Mouse (Mus musculus) adrenal gland, postnatal 10 days (tissue): ENCODE measurements around the gene Larp6. TPM values are rescaled to one million over a fixed set of nuclear protein-coding genes. Genes with fewer than 3 reads are reported as not detected.

Experiments used
- DNase-seq: peaks from one replicate; pipeline ENCODE4 v3.0.0; 2021; ENCODE audit warnings: mixed read lengths
- total RNA-seq, 2 experiments: library from RNA; stranded (reverse); gene quantifications; 2 replicates each; pipeline ENCODE4 v1.2.3; 2021

The Larp6 gene
- total RNA-seq, 2 experiments from 2014 or later = 2.3 to 2.6 TPM

DNA sequence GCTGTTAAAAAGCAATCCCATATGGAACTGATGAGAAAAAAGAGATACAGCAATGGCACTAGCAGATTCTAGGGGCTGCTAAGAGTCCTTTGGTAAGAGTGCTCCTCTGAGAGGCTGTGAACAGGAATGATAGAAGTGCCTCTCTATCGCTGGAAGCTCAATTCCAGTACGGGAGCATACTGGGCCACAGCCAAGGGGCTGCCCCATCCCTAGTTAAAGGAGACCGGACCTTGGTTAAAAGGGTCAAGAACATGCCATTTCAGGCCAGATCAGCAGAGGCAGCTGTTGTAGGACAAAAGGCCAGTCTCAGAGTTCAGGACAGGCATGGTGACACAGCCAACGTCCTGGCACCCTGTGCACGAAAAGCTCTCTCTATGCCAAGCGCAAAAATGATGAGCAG, 1.4 kb downstream of the Larp6 start:
- DNase-seq = peak; percentile 16

DNA sequence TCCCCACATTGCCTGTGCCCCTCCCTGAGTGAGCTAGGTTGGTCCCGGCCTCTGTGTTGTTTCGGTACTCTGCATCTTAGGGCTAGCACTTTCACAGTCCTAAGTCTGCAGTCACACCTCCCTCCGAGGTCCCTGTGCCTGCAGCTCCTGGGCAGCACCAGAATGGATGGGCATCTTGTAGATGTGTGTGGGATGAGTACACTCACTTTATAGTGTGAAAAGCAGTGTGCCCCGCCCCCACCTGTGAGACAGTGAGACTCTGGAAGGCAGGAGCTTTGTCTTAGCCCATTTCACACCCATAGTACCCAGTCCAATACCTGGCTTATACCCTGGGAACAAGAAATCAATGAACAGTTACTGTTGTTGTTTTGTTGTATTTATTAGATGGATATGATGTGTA, 2.5 kb downstream of the Larp6 start:
- no peak for DNase-seq

DNA sequence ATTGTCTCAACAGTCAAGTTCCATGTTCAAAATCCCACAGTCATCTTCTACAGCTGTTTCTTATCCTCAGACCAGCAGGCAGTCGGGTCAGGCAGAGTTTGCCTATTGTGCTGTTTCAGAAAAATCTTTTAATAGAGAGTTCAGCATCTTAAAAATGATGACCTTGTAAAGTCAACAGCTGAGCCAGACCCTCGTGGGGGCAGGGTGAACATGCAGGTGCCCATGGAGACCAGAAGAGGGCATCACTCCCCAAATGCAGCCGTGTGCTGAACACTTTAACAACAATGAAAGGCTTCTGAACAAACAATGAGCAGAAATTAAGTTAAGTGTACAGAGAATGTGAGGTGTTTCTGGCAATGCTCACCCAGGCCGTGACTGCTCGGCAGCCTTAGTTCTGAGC, 3.0 kb downstream of the Larp6 start:
- no peak for DNase-seq

DNA sequence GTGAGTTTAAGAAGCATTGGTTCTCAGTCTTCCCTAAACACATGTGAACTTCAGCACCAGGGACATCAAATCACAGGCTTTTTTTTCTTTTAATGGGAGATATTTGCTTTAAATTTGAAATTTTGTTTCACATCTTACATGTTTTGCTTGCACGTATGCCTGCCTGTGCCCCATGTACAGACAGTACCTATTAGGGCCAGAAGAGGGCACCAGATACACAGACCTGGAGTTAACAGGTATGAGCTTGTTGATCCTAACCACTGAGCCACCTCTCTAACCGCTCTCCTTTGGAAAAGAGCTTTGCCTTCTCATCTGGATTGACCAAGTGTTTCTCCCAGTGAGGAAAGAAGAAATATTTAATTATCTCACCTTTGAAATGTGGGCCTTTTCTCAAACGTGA, 5.5 kb downstream of the Larp6 start:
- DNase-seq = peak; percentile 73

DNA sequence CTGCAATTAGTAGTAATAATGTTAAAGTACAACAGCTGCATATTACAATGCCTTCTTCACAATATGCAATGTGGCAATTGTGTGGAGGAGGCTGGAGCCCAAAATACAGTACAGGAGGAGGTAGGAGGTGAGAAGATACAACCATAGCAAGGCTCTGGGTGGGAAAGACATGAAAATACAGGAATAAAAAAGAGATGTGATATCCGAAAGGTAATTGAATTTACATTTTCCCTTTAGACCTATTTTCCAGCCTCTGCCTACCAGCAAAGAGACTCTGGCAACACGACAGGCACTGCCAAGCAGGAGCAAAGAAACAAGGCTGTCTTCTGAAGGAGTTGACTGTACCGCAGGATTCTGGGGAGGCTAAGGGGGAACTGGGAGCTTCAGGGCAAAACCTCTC, 6.9 kb downstream of the Larp6 start:
- no peak for DNase-seq

DNA sequence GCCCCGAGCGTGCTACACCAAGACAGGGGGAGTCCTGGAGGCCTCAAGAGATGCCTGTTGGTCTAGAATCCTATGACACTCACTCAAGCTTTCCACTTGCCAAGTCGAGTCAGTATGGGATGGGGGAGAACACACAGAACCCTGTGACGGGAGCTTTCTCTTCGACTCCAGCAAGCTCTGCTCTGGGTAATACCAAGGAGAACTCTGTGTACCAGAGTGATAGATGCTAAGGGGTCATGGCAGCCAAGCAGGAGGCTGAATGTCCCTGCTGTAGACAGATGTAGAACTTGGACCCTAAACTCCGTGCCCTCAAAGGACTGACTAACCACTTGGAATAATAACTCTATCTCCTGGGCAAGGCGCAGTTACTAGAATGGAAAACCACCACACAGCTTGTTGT, 12.2 kb downstream of the Larp6 start:
- DNase-seq = no peak

DNA sequence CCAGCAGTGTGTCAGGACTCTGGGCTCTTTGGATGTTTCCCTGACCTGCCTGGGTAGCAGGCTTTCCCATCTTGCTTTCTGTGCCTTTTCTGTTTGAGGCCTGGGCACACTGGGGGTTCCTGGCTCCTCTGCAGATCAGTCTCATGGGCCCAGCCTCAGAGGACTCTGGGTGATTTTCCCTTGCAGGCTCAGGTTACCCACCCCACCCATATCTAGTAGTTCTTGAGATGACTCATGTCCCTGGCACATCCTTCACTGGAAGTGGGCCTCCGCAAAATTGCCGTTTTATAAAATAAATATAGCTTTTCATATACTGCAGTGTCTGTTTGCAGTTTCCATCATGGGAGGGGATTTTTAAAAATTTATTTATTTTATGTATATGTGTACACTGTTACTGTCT, 21.5 kb downstream of the Larp6 start:
- DNase-seq = no peak

DNA sequence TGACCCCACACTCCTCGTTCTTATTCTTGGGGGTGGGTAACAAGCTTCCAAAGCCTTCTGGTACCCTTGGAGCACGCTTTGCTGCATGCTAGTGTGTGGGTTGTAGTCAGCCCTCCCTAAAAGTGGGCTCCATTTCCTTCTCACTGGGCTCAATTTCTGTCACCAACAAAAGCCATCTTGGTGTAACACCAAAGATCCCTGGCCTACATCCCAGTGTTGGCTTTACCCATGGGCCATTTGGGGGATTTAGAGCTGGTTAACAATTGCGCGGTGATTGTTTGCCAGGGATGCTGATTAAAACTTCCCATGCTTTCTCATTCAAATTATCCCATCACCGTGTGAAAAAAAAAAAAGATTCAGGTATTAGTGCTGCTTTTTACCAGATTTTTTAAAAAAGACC, 26.3 kb downstream of the Larp6 start:
- no peak for DNase-seq

DNA sequence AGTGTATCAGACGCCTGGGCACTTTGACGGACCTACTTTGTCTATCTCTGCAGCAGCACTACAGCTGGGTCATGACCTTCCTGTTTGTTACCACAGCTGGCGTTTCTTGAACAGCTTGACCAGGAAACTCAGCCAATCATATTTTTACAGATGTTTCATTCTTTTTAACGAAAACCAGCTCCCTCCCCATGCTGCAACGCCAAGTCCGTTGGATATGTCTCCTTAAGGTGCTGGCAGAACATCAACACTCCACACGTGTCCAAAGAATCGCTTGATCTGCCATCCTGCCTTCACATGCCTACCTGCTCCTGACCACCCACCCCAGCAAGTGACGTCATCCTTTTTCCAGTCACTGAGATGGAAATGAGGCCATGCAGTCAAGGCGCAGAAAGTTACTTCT, 28.6 kb downstream of the Larp6 start:
- DNase-seq = no peak

DNA sequence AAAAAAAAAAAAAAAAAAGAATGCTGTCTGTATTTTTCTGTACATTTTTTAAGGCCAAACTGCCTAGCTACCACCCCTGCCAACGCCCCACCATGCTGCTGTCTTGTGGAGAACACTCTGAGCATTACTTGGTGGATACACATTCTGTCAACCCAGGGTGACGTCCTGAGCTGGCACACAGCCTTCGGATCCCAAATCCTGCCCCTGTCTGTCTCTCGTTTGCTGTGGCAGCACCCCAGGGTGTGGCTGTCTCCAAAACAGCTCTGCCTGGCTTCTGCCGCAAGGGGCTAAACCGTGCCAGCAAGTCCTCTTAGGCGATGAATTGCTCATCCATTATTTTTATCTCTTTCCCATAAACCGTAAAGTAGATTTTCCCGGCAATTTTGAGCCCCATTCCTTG, 29.7 kb downstream of the Larp6 start:
- peak; percentile 21 for DNase-seq

DNA sequence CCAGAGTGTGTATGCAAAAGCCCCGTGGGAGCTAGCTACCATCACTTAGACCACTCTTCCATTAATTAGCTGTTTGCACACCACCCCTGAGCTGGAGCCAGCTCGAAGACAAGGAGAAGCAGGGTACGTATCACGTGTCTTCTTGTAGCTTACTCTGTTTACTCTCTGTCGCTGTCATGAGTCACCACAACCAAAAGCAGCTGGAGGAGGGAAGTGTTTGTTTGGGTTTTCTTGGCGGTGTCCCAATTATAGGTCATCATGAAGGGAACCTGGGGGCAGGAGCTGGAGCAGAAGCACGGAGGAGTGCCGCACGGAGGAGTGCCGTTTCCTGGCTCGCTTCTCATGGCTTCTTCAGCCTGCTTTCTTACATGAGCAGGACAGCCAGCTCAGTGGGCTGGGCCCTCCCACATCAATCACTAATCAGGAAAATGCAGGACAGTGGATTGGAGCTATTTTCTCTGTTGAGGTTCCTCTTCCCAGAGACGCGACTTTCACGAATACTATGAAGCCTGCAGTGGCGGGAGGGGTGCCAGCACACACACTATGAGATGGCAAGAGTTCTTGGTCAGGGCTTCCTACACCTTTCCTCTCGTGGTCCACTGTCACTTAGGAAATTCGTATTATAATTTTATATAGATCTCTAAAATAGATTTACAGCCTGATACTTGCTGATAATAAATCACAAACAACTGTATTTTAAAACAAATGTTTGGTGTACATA, 30.6 kb downstream of the Larp6 start:
- DNase-seq = peak; percentile 47

DNA sequence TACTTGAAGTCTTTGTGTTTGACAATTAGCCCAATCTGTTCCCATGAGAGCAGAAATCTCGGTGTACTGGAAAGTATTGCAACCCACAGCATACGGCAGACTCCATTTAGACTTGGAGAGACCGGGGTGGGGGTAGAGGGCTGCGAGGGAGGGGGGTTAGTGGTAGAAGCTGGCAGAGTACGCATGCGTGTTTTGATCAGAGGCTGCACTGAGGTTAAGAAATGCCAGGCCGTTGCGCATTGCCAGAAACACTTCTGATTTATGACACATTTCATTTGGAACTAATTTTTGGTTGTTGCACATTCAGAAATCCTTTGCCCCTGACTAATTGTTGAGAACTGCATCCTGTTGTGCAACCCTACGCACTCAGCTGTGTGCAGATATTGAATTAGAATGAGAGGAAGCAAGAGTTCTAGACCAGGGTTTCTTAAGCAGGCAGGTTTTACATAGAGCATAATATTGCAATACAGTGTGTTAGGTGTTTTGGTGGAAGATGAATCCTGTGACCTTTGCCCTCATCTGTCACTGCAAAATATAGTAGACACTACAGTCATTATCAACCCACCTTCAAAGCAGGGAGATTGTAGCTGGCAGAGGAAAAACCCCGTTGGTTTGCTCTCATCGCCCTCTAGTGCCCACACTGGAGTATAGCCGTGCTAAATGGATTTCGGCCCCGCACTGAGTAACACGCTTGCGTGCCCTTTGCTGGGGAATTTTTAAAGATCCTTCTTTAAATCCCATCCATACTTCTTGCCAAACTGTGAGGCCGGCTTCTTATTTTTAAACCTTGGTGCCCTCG, 31.6 kb downstream of the Larp6 start:
- DNase-seq = peak; percentile 65

DNA sequence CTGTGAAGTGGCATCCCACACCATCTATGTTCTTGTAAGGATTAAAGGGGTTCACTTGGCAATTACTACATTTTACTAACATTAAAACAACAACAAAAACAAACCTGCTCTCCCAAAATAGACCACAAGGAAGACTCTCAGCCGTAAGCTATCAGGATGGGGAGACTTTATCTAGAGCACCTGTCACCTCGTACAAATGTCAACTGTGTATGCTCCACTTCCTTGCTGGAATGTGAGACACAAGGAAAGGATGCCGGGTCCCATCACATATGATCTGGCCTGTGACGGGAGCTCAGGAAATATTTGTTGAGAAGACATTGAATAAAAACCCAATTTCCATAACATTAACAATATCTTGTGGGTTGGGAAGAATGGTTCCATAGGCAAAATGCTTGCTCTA, 32.2 kb downstream of the Larp6 start:
- DNase-seq = no peak

DNA sequence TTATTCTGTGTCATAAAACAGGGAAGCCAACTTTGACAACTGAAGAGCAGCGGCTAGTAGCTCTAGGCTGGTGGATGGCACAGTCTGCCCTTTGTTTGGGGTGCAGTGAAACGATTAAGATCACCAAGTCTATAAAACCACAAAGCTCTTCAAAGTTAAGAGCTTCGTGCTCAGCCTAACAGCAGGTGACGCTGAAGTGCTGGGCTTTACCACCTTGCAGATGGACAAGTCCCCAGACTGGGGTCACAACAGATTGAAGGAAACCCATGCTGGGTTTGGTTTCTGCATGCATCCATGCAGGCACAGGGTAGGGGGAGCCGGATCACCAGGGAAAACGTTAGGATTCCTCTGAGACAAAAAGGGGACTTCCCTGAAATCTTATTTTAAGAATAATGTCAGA, 33.8 kb downstream of the Larp6 start:
- no peak for DNase-seq

DNA sequence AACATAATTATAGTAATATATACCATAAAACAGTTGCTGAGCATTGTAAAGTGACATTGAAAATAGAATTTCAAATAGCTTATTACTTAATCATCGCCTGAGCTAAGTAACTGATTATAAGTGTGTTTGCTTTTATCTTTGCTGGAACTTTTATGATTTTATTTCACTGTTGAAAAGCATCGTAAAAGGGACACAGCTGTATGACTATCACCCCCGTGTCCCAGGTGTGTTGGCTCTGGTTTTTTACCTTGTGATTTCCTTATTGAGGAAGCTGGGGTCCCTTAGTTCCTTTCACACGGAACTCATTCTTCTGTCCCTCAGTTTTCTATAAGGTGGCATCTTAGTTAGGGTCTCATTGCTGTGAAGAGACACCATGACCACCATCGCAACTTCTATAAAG, 34.9 kb downstream of the Larp6 start:
- DNase-seq = no peak

DNA sequence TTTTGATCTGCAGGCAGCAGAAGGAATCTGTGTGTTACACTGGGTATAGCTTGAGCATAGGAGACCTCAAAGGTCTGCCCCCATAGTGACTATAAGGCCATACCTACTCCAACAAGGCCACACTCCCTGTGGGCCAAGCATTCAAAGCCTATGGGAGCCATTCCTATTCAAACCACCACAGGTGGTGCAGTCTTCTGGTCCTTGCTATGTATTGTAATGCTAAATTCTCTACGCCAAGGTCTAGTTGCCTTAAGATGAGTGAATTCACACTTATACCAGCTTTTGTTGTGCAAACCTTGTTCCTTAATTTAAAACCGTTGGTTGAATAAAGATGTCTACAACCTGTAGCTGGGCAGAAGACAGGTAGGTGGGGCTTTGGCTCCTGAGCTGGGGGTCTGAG, 35.4 kb downstream of the Larp6 start:
- no peak for DNase-seq

DNA sequence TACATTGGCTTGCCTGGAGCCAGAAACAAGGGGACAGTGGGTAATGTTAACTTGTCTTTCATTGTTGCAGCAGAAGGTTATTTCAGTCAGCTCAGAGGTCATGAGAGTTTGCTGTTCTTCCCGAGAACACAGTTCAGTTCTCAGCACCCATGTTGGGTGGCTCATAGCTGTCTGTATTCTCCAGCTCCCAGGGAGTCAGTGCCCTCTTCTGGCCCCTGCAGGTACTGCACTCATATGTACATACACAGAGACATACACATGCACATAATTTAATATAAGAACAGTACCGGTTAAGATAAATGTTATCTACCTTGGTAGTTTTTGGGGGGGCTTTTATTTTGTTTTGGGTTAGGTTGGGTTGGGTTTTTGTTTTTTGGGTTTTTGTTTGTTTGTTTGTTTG, 36.3 kb downstream of the Larp6 start:
- no peak for DNase-seq

DNA sequence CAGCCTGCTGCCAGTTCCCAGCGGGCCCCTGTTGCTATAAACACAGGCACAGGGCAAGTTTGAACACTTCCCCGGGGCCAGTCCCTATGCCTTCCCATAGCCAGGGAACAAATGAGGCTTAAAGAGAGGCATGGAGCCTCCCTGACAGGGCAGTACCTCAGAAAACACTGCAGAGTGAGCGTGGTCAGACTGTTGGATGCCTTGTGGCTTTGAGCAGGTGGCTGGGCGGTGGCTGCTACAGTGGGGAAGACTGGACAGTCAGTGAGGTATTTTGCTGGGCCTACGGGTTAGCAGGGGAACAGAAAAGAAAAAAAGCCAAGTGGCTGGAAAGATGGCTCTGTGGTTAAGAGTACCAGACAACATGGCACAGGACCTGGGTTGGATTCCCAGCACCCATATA, 38.3 kb downstream of the Larp6 start:
- DNase-seq = no peak

DNA sequence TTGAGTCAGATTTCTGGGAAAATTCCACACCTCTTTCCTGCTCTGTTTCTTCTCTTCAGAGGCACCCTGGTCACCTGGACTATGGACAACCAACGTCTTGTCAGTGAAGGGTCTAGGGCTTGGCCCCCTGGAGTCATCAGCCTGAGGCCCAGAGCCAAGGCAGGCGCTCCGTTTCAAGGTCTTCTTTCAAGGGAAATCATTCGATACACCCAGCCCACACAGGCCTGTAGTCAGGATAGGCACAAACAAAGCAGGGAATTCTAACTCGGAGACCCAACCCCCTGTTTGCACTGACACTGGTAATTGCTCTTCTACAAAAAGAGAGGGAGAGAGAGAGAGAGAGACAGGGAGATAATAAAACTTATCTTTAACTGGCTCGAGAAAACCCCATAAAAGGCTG, 39.2 kb downstream of the Larp6 start:
- no peak for DNase-seq

DNA sequence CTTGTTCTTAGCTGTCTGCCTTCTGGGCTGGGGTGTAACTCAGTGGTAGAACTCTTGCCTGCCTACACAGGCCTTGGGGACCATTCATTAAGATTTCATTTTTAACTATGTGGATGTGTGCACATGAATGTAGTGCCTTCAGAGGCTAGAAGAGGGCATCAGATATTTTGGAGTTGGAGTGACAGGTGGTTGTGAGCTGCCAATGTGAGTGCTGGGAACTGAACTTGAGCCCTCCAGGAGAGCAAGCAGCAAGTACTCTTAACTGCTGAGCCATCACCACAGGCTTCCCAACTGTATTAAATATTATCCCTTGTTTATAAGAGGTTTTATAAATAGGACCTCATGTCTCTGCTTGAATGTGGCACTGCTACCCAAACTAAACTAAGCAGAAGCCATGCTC, 39.8 kb downstream of the Larp6 start:
- DNase-seq = no peak

DNA sequence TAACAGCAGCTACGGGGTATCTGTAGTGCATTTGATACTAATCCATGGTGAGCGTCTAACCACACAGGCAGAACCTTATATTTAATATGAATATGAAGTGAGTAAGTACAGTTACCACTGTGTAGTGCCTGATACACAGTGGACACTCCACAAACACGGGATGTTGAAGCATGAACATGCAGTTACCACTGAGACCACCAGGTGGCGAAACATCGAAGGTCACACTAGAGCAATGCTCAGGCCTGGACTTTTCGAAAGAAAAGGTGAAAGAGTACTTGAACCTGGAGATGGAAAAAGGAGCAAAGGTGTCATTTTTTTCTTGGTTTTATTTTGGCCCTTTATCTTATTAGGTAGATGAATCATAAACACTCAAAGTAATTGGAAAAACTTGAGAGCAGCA, 43.5 kb downstream of the Larp6 start:
- DNase-seq = peak; percentile 80

DNA sequence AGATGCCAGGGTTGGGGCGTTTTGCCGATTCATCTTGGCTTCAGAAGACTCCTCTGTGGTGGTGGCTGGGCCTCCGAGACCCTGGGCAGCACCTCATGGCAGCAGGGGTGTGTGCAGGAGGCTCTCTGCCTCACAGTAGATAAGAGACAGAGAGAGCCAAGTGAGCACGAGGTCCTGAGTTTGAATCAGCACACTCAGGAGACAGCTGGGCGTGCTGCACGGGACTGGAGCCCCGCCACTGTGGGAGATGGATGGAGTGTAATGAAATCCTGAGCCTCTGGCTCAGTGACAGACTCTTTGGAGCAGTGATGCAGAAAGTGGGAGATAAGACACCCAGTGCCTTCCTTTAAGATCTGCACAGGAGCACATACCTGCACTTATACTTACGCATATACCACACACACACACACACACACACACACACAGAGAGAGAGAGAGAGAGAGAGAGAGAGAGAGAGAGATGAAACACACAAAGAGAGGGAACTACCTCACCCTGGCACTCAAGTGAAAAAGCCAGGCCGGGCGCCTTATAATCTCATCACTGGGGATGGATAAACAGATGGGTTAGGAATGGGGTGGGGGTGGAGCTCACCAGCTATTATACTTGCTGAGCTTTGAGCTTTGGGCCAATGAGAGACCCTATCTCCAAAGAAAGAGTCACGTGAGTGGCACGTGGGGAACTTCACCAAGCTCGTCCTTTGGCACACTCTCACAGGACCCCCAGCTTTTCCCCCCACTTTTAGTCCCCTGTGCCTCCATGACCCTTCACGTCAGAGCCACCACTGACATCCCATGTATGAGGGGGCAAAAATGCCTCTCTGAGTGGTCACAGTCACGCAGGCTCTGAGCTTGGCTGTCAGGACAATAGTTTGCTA, 44.3 kb downstream of the Larp6 start:
- no peak for DNase-seq

DNA sequence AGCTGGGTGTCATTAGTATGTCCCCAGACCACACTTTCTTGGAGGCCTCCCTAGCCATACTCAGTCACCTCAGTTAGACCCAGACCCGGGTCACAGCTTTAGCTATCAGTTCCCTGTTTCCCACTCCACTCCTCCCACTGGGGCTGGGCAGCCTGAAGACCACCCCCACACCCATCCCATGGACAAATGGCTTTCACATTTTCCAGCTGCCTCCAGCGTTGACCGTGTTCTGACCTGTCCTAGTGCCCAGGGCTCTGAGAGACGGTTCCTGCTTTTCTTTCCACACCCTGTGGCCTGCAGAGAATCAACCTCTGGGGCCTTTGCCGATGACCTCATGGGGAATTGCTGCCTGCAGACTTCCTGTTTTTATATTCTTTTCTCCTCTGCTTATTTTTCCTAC, 45.0 kb downstream of the Larp6 start:
- DNase-seq = no peak
